Mouse (Mus musculus) bone marrow macrophage, adult 2 months (primary cell): ENCODE measurements around the gene Zfp385a.

Experiments
- CTCF ChIP-seq: IDR thresholded peaks from 2 replicates; pipeline ENCODE4 v1.5.1; 2012; ENCODE audit warnings: low read depth, mild to moderate bottlenecking, low read length, moderate library complexity
- POLR2A ChIP-seq: IDR thresholded peaks from 2 replicates; pipeline ENCODE4 v1.6.1; 2012; ENCODE audit warnings: mild to moderate bottlenecking, low read depth, low read length, borderline replicate concordance

DNA sequence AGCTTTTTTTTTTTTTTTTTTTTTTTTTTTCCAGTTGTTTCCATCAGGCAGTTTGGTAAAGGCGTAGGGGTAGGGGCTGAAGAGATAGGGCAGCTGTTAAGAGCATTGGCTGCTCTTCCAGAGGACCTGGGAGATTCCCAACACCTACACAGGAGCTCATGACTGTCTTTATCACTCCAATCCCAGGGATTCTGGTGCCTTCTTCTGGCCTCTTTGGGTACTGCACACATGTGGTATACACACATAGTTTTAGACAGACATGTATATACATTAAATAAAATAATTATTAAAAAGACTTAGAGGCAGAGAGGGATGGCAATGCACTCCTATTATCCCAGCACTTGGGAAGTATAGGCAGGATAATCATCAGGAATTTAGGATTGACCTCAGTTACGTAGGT lies 46.5 kb downstream of the Zfp385a start:
- TF ChIP-seq CTCF: no peak
- no peak for TF ChIP-seq POLR2A
